Mouse (Mus musculus): ENCODE measurements at regions not wholly inside any gene's neighbourhood (a gene's known extent, or its start where the extent isn't known, plus 50 kb on each side); places are given as distances from the start of the nearest gene placed in this dataset.
A peak's percentile ranks its signal among the peaks of the same experiment; 100 is the strongest.

- no peak for ATAC-seq (replicated peaks; ENCODE audit: insufficient number of reproducible peaks, low FRiP score, low TSS enrichment, low read depth)
- DNase-seq (ENCODE audit: low spot score) = no peak
- H3K36me3 ChIP-seq (replicated peaks; ENCODE audit: control insufficient read depth, insufficient read depth, low read depth, low read length) = no peaks in the 10 kb centered on the region
Measured at GRCm38 (mm10) chr19:37788540-37788939, 90.9 kb downstream of the Cyp26a1 start.

GRCm38 (mm10) chr19:37789576-37790180 is 92.1 kb downstream of the Cyp26a1 start:
- Histone ChIP-seq H3K9ac (replicated peaks; ENCODE audit: low read length) (no peak overlapping the region), H3K27ac (replicated peaks; ENCODE audit: low read depth, low read length) (no peak overlapping the region), H3K36me3 (replicated peaks; ENCODE audit: control insufficient read depth, insufficient read depth, low read depth, low read length) (no peaks in the 10 kb centered on the region), H3K4me1 (ENCODE audit: control insufficient read depth, insufficient read depth, low read length) (no peaks in the 10 kb centered on the region), H3K9me3 (replicated peaks; ENCODE audit: control insufficient read depth, low read length) (no peaks in the 10 kb centered on the region), H3K27me3 (ENCODE audit: control insufficient read depth, insufficient read depth, low read length) (no peaks in the 10 kb centered on the region), H3K4me2 (ENCODE audit: low read depth, low read length) (no peak overlapping the region), H3K4me3 (ENCODE audit: low read depth, low read length) (no peak overlapping the region)
- DNase-seq (ENCODE audit: low spot score) = peak; percentile 22
- no peak for ATAC-seq (replicated peaks; ENCODE audit: insufficient number of reproducible peaks, low FRiP score, low TSS enrichment, low read depth)
- WGBS = 41% methylated on average over 12 of the region's 12 CpGs

More at GRCm38 (mm10) chr19:37788540-37788939, 90.9 kb downstream of the Cyp26a1 start:
- H3K9ac ChIP-seq (replicated peaks; ENCODE audit: low read length) = no peak overlapping the region
- H3K27ac ChIP-seq (replicated peaks; ENCODE audit: low read depth, low read length) = no peak overlapping the region
- H3K4me1 ChIP-seq (ENCODE audit: control insufficient read depth, insufficient read depth, low read length) = no peaks in the 10 kb centered on the region
- 88% methylated on average over 3 of the region's 3 CpGs for WGBS
- H3K9me3 ChIP-seq (replicated peaks; ENCODE audit: control insufficient read depth, low read length) = no peaks in the 10 kb centered on the region
- H3K4me2 ChIP-seq (ENCODE audit: low read depth, low read length) = no peak overlapping the region
- no peaks in the 10 kb centered on the region for H3K27me3 ChIP-seq (ENCODE audit: control insufficient read depth, insufficient read depth, low read length)
- H3K4me3 ChIP-seq (ENCODE audit: low read depth, low read length) = no peak overlapping the region

GRCm38 (mm10) chr19:37790281-37791073 is 92.9 kb downstream of the Cyp26a1 start:
- Histone ChIP-seq H3K9me3 (replicated peaks; ENCODE audit: control insufficient read depth, low read length) (no peaks in the 10 kb centered on the region), H3K4me2 (ENCODE audit: low read depth, low read length) (no peak overlapping the region), H3K9ac (replicated peaks; ENCODE audit: low read length) (no peak overlapping the region), H3K27me3 (ENCODE audit: control insufficient read depth, insufficient read depth, low read length) (no peaks in the 10 kb centered on the region), H3K36me3 (replicated peaks; ENCODE audit: control insufficient read depth, insufficient read depth, low read depth, low read length) (no peaks in the 10 kb centered on the region), H3K27ac (replicated peaks; ENCODE audit: low read depth, low read length) (no peak overlapping the region), H3K4me1 (ENCODE audit: control insufficient read depth, insufficient read depth, low read length) (no peaks in the 10 kb centered on the region), H3K4me3 (ENCODE audit: low read depth, low read length) (no peak overlapping the region)
- ATAC-seq (replicated peaks; ENCODE audit: insufficient number of reproducible peaks, low FRiP score, low TSS enrichment, low read depth) = no peak
- no peak for DNase-seq (ENCODE audit: low spot score)
- WGBS = 47% methylated on average over 24 of the region's 24 CpGs

- 93% methylated on average over 9 of the region's 9 CpGs for WGBS
- H3K36me3 ChIP-seq (replicated peaks; ENCODE audit: control insufficient read depth, insufficient read depth, low read depth, low read length) = no peaks in the 10 kb centered on the region
- no peaks in the 10 kb centered on the region for H3K27me3 ChIP-seq (ENCODE audit: control insufficient read depth, insufficient read depth, low read length)
- no peaks in the 10 kb centered on the region for H3K4me1 ChIP-seq (ENCODE audit: control insufficient read depth, insufficient read depth, low read length)
- no peak overlapping the region for H3K9ac ChIP-seq (replicated peaks; ENCODE audit: low read length)
- DNase-seq (ENCODE audit: low spot score) (no peak), ATAC-seq (replicated peaks; ENCODE audit: insufficient number of reproducible peaks, low FRiP score, low TSS enrichment, low read depth) (no peak)
- H3K4me3 ChIP-seq (ENCODE audit: low read depth, low read length) = no peak overlapping the region
- no peak overlapping the region for H3K27ac ChIP-seq (replicated peaks; ENCODE audit: low read depth, low read length)
- H3K9me3 ChIP-seq (replicated peaks; ENCODE audit: control insufficient read depth, low read length) = no peaks in the 10 kb centered on the region
- no peak overlapping the region for H3K4me2 ChIP-seq (ENCODE audit: low read depth, low read length)
Measured at GRCm38 (mm10) chr19:37793176-37793575, 95.6 kb downstream of the Cyp26a1 start.

GRCm38 (mm10) chr19:37795552-37796343 is 98.2 kb downstream of the Cyp26a1 start:
- no peaks in the 10 kb centered on the region for H3K9me3 ChIP-seq (replicated peaks; ENCODE audit: control insufficient read depth, low read length)
- H3K27me3 ChIP-seq (ENCODE audit: control insufficient read depth, insufficient read depth, low read length) = no peaks in the 10 kb centered on the region
- WGBS = 81% methylated on average over 18 of the region's 18 CpGs
- H3K36me3 ChIP-seq (replicated peaks; ENCODE audit: control insufficient read depth, insufficient read depth, low read depth, low read length) = no peaks in the 10 kb centered on the region
- H3K4me2 ChIP-seq (ENCODE audit: low read depth, low read length) = no peak overlapping the region
- no peak for ATAC-seq (replicated peaks; ENCODE audit: insufficient number of reproducible peaks, low FRiP score, low TSS enrichment, low read depth)
- H3K9ac ChIP-seq (replicated peaks; ENCODE audit: low read length) = no peak overlapping the region
- no peak overlapping the region for H3K27ac ChIP-seq (replicated peaks; ENCODE audit: low read depth, low read length)
- no peak overlapping the region for H3K4me3 ChIP-seq (ENCODE audit: low read depth, low read length)
- H3K4me1 ChIP-seq (ENCODE audit: control insufficient read depth, insufficient read depth, low read length) = no peaks in the 10 kb centered on the region
- no peak for DNase-seq (ENCODE audit: low spot score)

- WGBS = 40% methylated on average over 3 of the region's 3 CpGs
- H3K4me1 ChIP-seq (ENCODE audit: control insufficient read depth, insufficient read depth, low read length) = no peaks in the 10 kb centered on the region
- H3K27ac ChIP-seq (replicated peaks; ENCODE audit: low read depth, low read length) = no peak overlapping the region
- no peak overlapping the region for H3K4me3 ChIP-seq (ENCODE audit: low read depth, low read length)
- ATAC-seq (replicated peaks; ENCODE audit: insufficient number of reproducible peaks, low FRiP score, low TSS enrichment, low read depth) = no peak
- no peak overlapping the region for H3K4me2 ChIP-seq (ENCODE audit: low read depth, low read length)
- no peaks in the 10 kb centered on the region for H3K9me3 ChIP-seq (replicated peaks; ENCODE audit: control insufficient read depth, low read length)
- H3K27me3 ChIP-seq (ENCODE audit: control insufficient read depth, insufficient read depth, low read length) = no peaks in the 10 kb centered on the region
- no peaks in the 10 kb centered on the region for H3K36me3 ChIP-seq (replicated peaks; ENCODE audit: control insufficient read depth, insufficient read depth, low read depth, low read length)
- no peak overlapping the region for H3K9ac ChIP-seq (replicated peaks; ENCODE audit: low read length)
- DNase-seq (ENCODE audit: low spot score) = peak; percentile 70
Measured at GRCm38 (mm10) chr19:37800161-37800660, 102.6 kb downstream of the Cyp26a1 start.

GRCm38 (mm10) chr19:37809666-37810065 is 112.1 kb downstream of the Cyp26a1 start:
- ATAC-seq (replicated peaks; ENCODE audit: insufficient number of reproducible peaks, low FRiP score, low TSS enrichment, low read depth) = no peak
- WGBS = 92% methylated on average over 11 of the region's 11 CpGs
- Histone ChIP-seq H3K4me3 (ENCODE audit: low read depth, low read length) (no peak overlapping the region), H3K36me3 (replicated peaks; ENCODE audit: control insufficient read depth, insufficient read depth, low read depth, low read length) (no peaks in the 10 kb centered on the region), H3K9me3 (replicated peaks; ENCODE audit: control insufficient read depth, low read length) (no peaks in the 10 kb centered on the region), H3K27me3 (ENCODE audit: control insufficient read depth, insufficient read depth, low read length) (no peaks in the 10 kb centered on the region), H3K9ac (replicated peaks; ENCODE audit: low read length) (no peak overlapping the region), H3K4me2 (ENCODE audit: low read depth, low read length) (no peak overlapping the region), H3K27ac (replicated peaks; ENCODE audit: low read depth, low read length) (no peak overlapping the region), H3K4me1 (ENCODE audit: control insufficient read depth, insufficient read depth, low read length) (no peaks in the 10 kb centered on the region)
- no peak for DNase-seq (ENCODE audit: low spot score)

Measured in embryonic facial prominence, embryonic 11.5 days (tissue).